Mouse (Mus musculus): ENCODE measurements around the gene Sema3g. TPM values are rescaled to one million over a fixed set of nuclear protein-coding genes. Genes with fewer than 3 reads are reported as not detected.

The Sema3g gene
- total RNA-seq, 2 experiments from 2014 or later = 5.5 to 6.4 TPM

GRCm38 (mm10) chr14:31230442-31230841, 12.8 kb downstream of the Sema3g start:
- no peak for DNase-seq (ENCODE audit: low spot score in 2 of 2)

DNA sequence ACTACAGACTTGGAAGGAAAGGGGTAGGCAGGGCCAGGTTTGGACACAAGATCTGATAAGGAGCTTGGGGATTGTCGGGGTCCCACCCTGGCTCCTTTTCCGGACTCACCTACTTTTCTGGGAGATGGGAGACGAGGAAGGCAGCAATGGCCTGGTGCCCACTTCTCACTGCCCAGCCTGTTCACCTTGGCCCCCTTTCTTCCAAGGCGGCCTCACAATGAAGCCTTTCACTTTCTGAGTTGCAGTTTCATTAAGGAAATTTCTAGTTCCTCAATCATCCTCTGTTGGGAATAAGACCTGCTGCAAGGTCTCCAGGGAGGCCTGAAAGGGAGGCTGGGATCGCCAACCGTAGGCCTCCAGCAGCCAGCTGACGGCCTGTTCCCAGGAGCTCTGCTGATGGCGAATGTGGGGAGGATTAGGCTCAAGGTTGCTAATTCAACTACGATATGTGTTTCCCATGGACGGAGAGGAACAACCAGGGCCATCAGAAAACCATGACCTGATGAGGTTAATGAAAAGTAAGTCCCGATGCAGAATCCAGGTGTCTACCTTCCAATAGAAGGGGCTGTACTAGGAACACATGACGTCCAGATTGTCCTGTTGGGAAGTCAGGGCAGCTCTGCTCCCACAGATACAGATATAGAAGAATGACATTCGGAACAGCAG, 14.9 kb downstream of the Sema3g start:
- no peak for DNase-seq (ENCODE audit: low spot score in 2 of 2)

- no peak for DNase-seq (ENCODE audit: low spot score in 2 of 2)
Observed at GRCm38 (mm10) chr14:31233070-31233995, 15.7 kb downstream of the Sema3g start.

GRCm38 (mm10) chr14:31233996-31234591, 16.4 kb downstream of the Sema3g start:
- peak; percentile 83 to 89 for DNase-seq (ENCODE audit: low spot score in 2 of 2)

DNA sequence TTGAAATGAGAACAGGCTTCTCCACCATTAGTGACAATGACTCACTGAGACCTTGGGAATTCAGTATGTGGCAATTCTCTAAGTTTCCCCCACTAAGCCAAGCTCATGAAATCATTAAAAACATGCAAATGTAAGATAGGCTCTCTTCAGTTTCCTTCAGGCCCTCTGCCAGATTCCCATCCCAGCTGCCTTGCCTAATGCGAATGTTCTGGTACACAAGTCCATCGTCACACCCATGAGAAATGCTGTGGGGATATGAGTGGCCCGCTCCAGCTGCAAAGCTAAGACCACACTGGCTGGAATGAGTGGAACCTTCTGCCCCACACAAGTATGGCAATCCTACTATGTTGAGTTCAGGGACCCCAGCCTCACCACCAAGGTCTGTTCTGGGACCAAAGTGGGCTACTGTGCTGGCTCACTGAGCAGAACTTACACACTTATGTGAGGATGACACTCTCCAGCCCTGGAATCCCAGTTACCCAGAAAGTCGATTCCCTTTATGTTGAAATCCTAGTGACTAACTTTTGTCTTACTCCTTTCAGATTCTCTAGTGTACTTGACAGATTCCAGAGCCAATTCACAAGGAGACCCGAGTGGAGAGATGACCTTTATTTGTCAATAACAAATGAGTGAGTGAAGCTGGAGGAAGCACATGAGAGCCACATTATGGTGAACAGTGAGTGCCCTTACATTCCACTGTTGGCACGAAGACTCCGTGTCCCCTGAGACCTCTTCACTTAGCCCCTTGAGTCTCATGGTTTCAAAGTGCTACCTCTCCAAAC, 19.6 kb downstream of the Sema3g start:
- no peak for DNase-seq (ENCODE audit: low spot score in 2 of 2)

- no peak for DNase-seq (ENCODE audit: low spot score in 2 of 2)
Observed at GRCm38 (mm10) chr14:31240528-31240927, 22.9 kb downstream of the Sema3g start.

GRCm38 (mm10) chr14:31244777-31245176, 27.1 kb downstream of the Sema3g start:
- no peak for DNase-seq (ENCODE audit: low spot score in 2 of 2)

DNA sequence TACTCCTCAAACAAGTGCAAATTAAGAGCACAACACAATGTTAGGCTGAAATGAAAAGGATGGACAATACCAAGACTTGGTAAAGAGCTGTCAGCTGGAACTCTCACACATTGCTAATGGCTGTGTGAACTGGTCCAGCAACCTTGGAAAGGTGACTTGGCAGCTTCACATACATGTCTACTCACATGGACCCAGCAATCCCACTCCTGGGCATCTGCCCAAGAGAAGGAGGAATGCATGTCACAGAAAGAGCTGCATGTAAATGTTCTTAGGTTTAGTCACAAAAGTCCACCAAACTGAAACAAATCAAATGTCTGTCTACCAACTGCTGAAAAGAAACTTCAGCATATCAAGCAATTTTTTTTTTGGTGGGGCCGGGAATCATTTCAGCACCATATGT, 28.3 kb downstream of the Sema3g start:
- DNase-seq (ENCODE audit: low spot score in 2 of 2) = no peak

GRCm38 (mm10) chr14:31248396-31248795, 30.7 kb downstream of the Sema3g start:
- no peak for DNase-seq (ENCODE audit: low spot score in 2 of 2)

- no peak for DNase-seq (ENCODE audit: low spot score in 2 of 2)
Observed at GRCm38 (mm10) chr14:31250222-31251083, 32.8 kb downstream of the Sema3g start.

- DNase-seq (ENCODE audit: low spot score in 2 of 2) = peak; percentile 95 to 97
Observed at GRCm38 (mm10) chr14:31251084-31251604, 33.5 kb downstream of the Sema3g start, which contains the start of the genes Phf7 and Bap1. Phf7 (minus strand) TSS chr14:31251317. Bap1 (plus strand) TSS chr14:31251450.

DNA sequence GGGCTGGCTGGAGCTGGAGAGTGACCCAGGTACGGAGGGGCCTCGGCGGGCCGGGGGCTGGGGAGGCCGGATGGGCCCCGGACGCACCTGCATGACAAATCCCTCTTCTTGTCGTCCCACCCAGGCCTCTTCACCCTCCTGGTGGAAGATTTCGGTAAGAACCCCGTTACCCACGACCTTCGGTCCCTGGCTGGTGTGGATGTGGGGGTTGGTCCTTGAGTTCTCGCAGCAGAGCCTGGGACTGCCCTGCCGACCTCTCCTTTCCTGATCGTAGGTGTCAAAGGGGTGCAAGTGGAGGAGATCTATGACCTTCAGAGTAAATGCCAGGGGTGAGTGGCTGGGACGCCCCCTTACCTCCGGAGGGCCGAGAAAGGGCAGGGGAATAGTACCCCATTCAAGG, 34.0 kb downstream of the Sema3g start:
- DNase-seq (ENCODE audit: low spot score in 2 of 2) = no peak

DNA sequence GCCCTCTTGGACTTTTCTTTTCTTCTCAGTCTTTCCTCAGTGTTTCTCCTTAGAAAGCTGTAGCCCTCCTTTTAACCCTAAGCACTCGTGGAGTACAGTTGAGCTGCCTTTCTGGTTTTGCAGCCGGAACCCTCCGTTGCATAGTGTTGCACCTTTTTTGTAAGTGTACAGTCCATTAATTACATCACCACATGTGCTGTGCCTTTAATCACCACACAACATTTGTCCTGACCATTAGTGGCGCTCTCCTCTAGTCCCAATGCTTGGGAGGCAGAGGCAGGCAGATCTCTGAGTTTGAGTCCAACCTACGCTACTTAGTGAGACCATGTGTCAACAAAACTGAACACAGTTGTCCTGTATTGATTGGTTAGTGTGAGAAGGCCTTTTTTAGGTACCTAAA, 34.4 kb downstream of the Sema3g start:
- DNase-seq (ENCODE audit: low spot score in 2 of 2) = no peak

- no peak for DNase-seq (ENCODE audit: low spot score in 2 of 2)
Observed at GRCm38 (mm10) chr14:31258476-31259050, 40.9 kb downstream of the Sema3g start.

GRCm38 (mm10) chr14:31260374-31260773, 42.7 kb downstream of the Sema3g start:
- no peak for DNase-seq (ENCODE audit: low spot score in 2 of 2)

- DNase-seq (ENCODE audit: low spot score in 2 of 2) = no peak
Observed at GRCm38 (mm10) chr14:31260932-31261331, 43.3 kb downstream of the Sema3g start.

DNA sequence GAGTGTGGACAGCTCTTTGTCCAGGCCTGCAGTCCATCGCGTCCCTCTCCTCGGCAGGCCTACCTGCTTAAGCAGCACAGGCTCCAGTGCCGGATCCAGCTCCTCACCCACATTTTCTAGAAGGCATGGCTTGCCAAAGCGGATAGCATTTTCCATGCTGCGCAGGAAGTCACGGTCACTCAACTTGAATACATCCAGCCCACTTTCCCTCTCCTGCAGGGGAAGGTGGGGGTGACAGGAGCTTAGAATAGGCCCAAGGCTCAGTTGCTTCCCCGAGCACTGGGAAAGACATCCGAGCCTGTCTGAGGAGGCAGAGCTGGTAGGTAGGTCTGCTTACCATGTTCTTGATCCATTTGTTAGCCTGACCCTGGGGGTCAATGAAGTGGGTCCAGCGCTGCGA, 50.0 kb downstream of the Sema3g start:
- no peak for DNase-seq (ENCODE audit: low spot score in 2 of 2)

GRCm38 (mm10) chr14:31268301-31269001, 50.8 kb downstream of the Sema3g start:
- peak; percentile 59 to 62 for DNase-seq (ENCODE audit: low spot score in 2 of 2)
